Mouse (Mus musculus): ENCODE results near the gene Drosha. TPM values are rescaled to one million over a fixed set of nuclear protein-coding genes. Genes with fewer than 3 reads are reported as not detected.

Gene Drosha
- polyA plus RNA-seq, 1 experiment from 2014 or later: 50.0 TPM

DNA sequence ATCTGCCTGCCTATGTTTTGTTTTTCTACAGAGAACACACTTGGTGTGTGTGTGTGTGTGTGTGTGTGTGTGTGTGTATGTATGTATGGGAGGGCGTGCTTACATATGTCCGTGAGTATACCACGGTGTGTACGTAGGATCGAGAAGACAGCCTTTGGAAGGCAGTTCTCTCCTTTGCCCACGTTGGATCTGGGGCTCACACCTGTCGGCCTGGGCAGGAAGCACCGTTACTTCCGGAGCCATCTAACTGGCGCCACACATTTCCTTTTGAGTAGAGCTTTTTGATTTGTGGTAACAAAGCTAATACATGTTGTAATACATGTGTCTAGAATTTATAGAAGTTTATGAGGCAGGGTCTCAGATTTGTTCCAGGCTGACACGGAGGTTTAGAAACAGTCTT, 16.1 kb downstream of the Drosha start:
- Histone ChIP-seq H3K4me2 (no peak overlapping the region), H3K4me3 (no peak overlapping the region), H3K4me1 (replicated peaks) (no peaks in the 10 kb centered on the region), H3K36me3 (peaks cover 90% of the 10 kb centered on the region), H3K27me3 (no peaks in the 10 kb centered on the region), H3K9me3 (no peaks in the 10 kb centered on the region), H3K27ac (no peak overlapping the region), H3K9ac (no peak overlapping the region)
- ATAC-seq (ENCODE audit: low FRiP score): no peak
- WGBS: 95% methylated on average over 11 of the region's 11 CpGs

DNA sequence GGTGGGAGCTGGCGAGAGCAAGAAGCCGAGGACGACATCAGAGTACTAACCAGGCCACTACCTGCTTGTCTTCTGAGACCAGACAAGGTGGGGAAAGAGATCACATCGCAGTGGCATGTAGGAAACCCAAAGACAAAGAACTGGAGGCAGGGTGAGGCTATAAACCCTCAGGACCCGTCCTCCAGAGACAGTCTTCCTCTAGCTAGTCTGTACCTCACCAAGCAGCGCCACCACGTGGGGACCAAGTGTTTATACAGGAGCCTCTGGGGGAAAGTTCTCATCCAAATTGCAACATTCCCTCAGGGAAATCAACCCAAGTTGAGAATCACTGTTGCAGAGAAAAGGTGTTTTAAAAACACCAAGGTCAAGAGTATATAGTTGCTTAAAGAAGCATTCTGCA, 18.2 kb downstream of the Drosha start:
- WGBS: 80% methylated on average over 7 of the region's 7 CpGs
- no peak for ATAC-seq (ENCODE audit: low FRiP score)
- Histone ChIP-seq H3K4me2 (no peak overlapping the region), H3K9me3 (no peaks in the 10 kb centered on the region), H3K4me3 (no peak overlapping the region), H3K4me1 (replicated peaks) (no peaks in the 10 kb centered on the region), H3K27ac (no peak overlapping the region), H3K36me3 (peaks cover 91% of the 10 kb centered on the region), H3K9ac (no peak overlapping the region), H3K27me3 (no peaks in the 10 kb centered on the region)

GRCm38 (mm10) chr15:12848196-12848975, 23.8 kb downstream of the Drosha start:
- H3K36me3 ChIP-seq: peaks cover 94% of the 10 kb centered on the region
- ATAC-seq (ENCODE audit: low FRiP score): no peak
- H3K4me2 ChIP-seq: no peak overlapping the region
- H3K27ac ChIP-seq: no peak overlapping the region
- no peak overlapping the region for H3K9ac ChIP-seq
- WGBS: 85% methylated on average over 11 of the region's 11 CpGs
- H3K4me1 ChIP-seq (replicated peaks): no peaks in the 10 kb centered on the region
- no peaks in the 10 kb centered on the region for H3K9me3 ChIP-seq
- no peak overlapping the region for H3K4me3 ChIP-seq
- H3K27me3 ChIP-seq: no peaks in the 10 kb centered on the region

DNA sequence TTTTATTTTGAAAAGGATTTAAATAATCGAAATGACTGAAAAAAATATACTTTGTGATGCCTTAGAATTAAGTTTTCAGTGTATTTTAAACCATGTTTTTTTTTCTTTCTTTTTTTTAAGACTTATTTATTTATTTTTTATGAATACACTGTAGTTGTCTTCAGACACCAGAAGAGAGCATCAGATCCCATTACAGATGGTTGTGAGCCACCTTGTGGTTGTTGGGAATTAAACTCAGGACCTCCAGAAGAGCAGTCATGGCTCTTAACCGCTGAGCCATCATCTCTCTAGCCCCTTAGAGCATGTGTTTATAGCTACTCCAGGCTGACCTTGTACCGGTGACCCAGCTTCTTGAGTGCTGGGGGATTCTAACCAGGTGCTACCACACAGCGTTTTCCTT, 24.8 kb downstream of the Drosha start:
- H3K4me3 ChIP-seq: no peak overlapping the region
- H3K36me3 ChIP-seq: peaks cover 95% of the 10 kb centered on the region
- no peaks in the 10 kb centered on the region for H3K27me3 ChIP-seq
- H3K27ac ChIP-seq: no peak overlapping the region
- no peak overlapping the region for H3K9ac ChIP-seq
- H3K4me2 ChIP-seq: no peak overlapping the region
- WGBS: 91% methylated on average over 4 of the region's 4 CpGs
- H3K4me1 ChIP-seq (replicated peaks): no peaks in the 10 kb centered on the region
- ATAC-seq (ENCODE audit: low FRiP score): no peak
- no peaks in the 10 kb centered on the region for H3K9me3 ChIP-seq

DNA sequence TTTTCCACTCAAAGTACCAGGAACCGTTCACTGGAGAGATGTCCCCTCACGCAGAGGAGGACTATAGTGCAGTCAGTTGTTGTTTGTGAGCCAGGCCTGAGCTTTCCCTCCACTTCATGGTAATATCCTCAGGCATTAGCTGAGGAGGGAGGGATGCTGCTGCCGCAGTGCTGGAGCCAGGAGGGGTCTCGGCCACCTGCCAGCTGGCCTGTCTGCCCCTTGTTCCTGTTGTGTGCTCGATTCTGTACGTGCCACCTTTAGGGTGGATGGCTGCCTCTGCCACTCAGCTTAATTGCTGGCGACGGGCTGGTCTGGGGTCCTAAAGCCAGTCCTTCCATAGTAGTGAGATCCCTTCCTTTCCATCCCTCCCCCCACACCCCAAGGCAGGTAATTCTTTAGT, 28.9 kb downstream of the Drosha start:
- H3K4me3 ChIP-seq: no peak overlapping the region
- H3K4me2 ChIP-seq: no peak overlapping the region
- ATAC-seq (ENCODE audit: low FRiP score): no peak
- WGBS: 94% methylated on average over 8 of the region's 8 CpGs
- no peaks in the 10 kb centered on the region for H3K9me3 ChIP-seq
- H3K27me3 ChIP-seq: no peaks in the 10 kb centered on the region
- no peak overlapping the region for H3K27ac ChIP-seq
- no peaks in the 10 kb centered on the region for H3K4me1 ChIP-seq (replicated peaks)
- H3K36me3 ChIP-seq: peaks cover 92% of the 10 kb centered on the region
- no peak overlapping the region for H3K9ac ChIP-seq

- Histone ChIP-seq H3K27me3 (no peaks in the 10 kb centered on the region), H3K27ac (no peak overlapping the region), H3K9ac (no peak overlapping the region), H3K4me3 (no peak overlapping the region), H3K9me3 (no peaks in the 10 kb centered on the region), H3K4me2 (no peak overlapping the region), H3K4me1 (replicated peaks) (no peaks in the 10 kb centered on the region), H3K36me3 (peaks cover 94% of the 10 kb centered on the region)
- 99% methylated on average over 6 of the region's 6 CpGs for WGBS
- ATAC-seq (ENCODE audit: low FRiP score): no peak
Measured at GRCm38 (mm10) chr15:12856780-12857179, 32.2 kb downstream of the Drosha start.

GRCm38 (mm10) chr15:12857840-12858516, 33.4 kb downstream of the Drosha start:
- peaks cover 91% of the 10 kb centered on the region for H3K36me3 ChIP-seq
- H3K27ac ChIP-seq: no peak overlapping the region
- 96% methylated on average over 12 of the region's 12 CpGs for WGBS

GRCm38 (mm10) chr15:12858645-12859044, 34.0 kb downstream of the Drosha start:
- Histone ChIP-seq H3K9me3 (no peaks in the 10 kb centered on the region), H3K27me3 (no peaks in the 10 kb centered on the region), H3K27ac (no peak overlapping the region), H3K36me3 (peaks cover 88% of the 10 kb centered on the region), H3K4me1 (replicated peaks) (no peaks in the 10 kb centered on the region), H3K9ac (no peak overlapping the region), H3K4me3 (no peak overlapping the region), H3K4me2 (no peak overlapping the region)
- 93% methylated on average over 3 of the region's 3 CpGs for WGBS
- no peak for ATAC-seq (ENCODE audit: low FRiP score)

More at GRCm38 (mm10) chr15:12857840-12858516, 33.4 kb downstream of the Drosha start:
- Histone ChIP-seq H3K4me2 (no peak overlapping the region), H3K4me3 (no peak overlapping the region), H3K4me1 (replicated peaks) (no peaks in the 10 kb centered on the region), H3K9me3 (no peaks in the 10 kb centered on the region), H3K27me3 (no peaks in the 10 kb centered on the region), H3K9ac (no peak overlapping the region)
- no peak for ATAC-seq (ENCODE audit: low FRiP score)

- no peaks in the 10 kb centered on the region for H3K9me3 ChIP-seq
- H3K4me2 ChIP-seq: no peak overlapping the region
- no peak overlapping the region for H3K9ac ChIP-seq
- H3K4me1 ChIP-seq (replicated peaks): no peaks in the 10 kb centered on the region
- 88% methylated on average over 3 of the region's 3 CpGs for WGBS
- H3K27me3 ChIP-seq: no peaks in the 10 kb centered on the region
- H3K36me3 ChIP-seq: peaks cover 80% of the 10 kb centered on the region
- H3K4me3 ChIP-seq: no peak overlapping the region
- no peak overlapping the region for H3K27ac ChIP-seq
- ATAC-seq (ENCODE audit: low FRiP score): no peak
Measured at GRCm38 (mm10) chr15:12862061-12862460, 37.4 kb downstream of the Drosha start.

GRCm38 (mm10) chr15:12863669-12864068, 39.1 kb downstream of the Drosha start:
- H3K27ac ChIP-seq: no peak overlapping the region
- H3K27me3 ChIP-seq: no peaks in the 10 kb centered on the region
- H3K4me2 ChIP-seq: no peak overlapping the region
- 53% methylated on average over 1 of the region's 1 CpGs for WGBS
- no peak overlapping the region for H3K9ac ChIP-seq
- no peak for ATAC-seq (ENCODE audit: low FRiP score)
- H3K4me3 ChIP-seq: no peak overlapping the region
- peaks cover 80% of the 10 kb centered on the region for H3K36me3 ChIP-seq
- no peaks in the 10 kb centered on the region for H3K9me3 ChIP-seq
- H3K4me1 ChIP-seq (replicated peaks): no peaks in the 10 kb centered on the region

DNA sequence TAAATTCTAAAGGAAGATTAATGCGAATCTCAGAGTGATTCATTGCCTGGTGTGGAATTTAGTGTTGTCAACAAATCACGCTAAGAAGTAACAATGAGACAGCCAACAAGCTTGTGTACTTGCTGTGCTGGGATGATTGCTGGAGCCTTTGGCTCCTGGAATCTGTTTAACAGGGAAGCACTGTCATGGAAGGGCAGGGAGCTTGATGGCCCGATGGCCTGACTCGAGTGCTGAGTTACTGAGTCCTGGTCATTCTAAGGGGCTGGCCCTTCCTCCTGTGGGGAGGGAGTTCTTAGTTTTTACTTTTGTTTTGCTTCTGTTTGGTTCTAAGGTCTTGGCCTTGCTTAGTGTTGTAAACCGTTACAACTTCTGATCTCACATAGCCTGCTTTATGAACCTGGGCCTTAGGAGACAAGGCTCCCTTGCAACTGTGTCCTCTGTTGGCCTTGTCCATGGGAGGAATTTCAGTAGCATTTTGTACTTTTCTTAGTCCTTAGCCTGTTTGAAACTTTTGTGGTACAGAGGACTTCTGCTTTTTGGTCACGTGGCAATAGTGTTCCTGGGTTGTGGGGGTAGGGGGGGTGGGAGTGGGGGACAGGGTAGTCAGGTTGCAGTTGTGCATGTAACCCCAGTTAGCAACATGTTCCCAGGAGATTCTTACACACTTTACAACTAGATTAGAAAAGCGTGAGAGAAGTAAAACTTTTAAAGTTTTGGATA, 41.1 kb downstream of the Drosha start:
- Histone ChIP-seq H3K27me3 (no peaks in the 10 kb centered on the region), H3K9me3 (no peaks in the 10 kb centered on the region), H3K4me2 (no peak overlapping the region), H3K9ac (no peak overlapping the region), H3K4me1 (replicated peaks) (no peaks in the 10 kb centered on the region), H3K27ac (no peak overlapping the region), H3K4me3 (no peak overlapping the region), H3K36me3 (peaks cover 71% of the 10 kb centered on the region)
- WGBS: 88% methylated on average over 7 of the region's 7 CpGs
- no peak for ATAC-seq (ENCODE audit: low FRiP score)

DNA sequence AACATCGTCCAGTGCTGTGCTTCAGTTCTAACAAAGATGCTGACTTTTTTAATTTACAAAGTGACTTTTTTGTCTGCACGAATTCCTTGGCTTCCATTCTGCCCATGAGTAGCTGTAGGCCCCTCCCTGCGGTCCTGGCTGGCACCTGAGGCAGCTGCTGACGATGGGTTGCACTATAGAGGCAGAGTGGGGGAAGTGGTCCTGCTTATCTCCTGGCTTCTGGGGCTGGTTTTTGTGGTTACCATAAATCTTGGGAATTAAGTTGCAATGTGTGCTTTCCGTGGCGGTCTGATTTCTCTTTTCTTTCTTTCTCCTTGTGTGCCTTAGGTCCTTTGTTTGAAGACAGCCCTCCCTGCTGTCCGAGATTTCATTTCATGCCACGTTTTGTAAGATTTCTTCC, 42.7 kb downstream of the Drosha start:
- ATAC-seq (ENCODE audit: low FRiP score): no peak
- Histone ChIP-seq H3K9me3 (no peaks in the 10 kb centered on the region), H3K36me3 (peaks cover 64% of the 10 kb centered on the region), H3K4me3 (no peak overlapping the region), H3K4me2 (no peak overlapping the region), H3K27ac (no peak overlapping the region), H3K9ac (no peak overlapping the region), H3K4me1 (replicated peaks) (no peaks in the 10 kb centered on the region), H3K27me3 (no peaks in the 10 kb centered on the region)
- 79% methylated on average over 8 of the region's 8 CpGs for WGBS
